Mouse (Mus musculus) cerebellum, adult 2 months (tissue): ENCODE results near the gene Tmem115.

ENCODE experiments used
- CTCF ChIP-seq: fragments of 200-500 bp; IDR thresholded peaks from 2 replicates; pipeline ENCODE4 v1.5.1; 2011; ENCODE audit warnings: low read depth, mild to moderate bottlenecking, control low read depth, low read length, moderate library complexity, borderline replicate concordance; ENCODE audit not compliant: insufficient read depth
- POLR2A ChIP-seq: fragments of 200-500 bp; IDR thresholded peaks from 2 replicates; pipeline ENCODE4 v1.6.1; 2011; ENCODE audit warnings: low read length, control low read depth, borderline replicate concordance; ENCODE audit not compliant: insufficient read depth

GRCm38 (mm10) chr9:107521711-107522399 is 11.9 kb upstream of the Tmem115 start:
- TF ChIP-seq CTCF = no peak
- no peak for TF ChIP-seq POLR2A
